Mouse (Mus musculus) liver, embryonic 15.5 days (tissue): Measurements from ENCODE around the gene Gsdma2. TPM values are rescaled to one million over a fixed set of nuclear protein-coding genes. Genes with fewer than 3 reads are reported as not detected.

ENCODE experiments used
- ATAC-seq: fragments of 200-750 bp; cut with Nextera tagmentation; 2 replicates; pipeline ENCODE4 v1.8.0; 2017; ENCODE audit warnings: moderate number of reproducible peaks, mild to moderate bottlenecking, moderate library complexity; ENCODE audit not compliant: insufficient read depth
- H3K27ac ChIP-seq: fragments of 300-500 bp; sonication (generic); replicated peaks from 2 replicates; pipeline ENCODE4 v1.5.1; 2015; ENCODE audit warnings: mild to moderate bottlenecking, inconsistent platforms
- H3K27me3 ChIP-seq: fragments of 300-500 bp; sonication (generic); 2 replicates; pipeline ENCODE4 v1.6.1; 2015; ENCODE audit warnings: mild to moderate bottlenecking, inconsistent platforms
- H3K36me3 ChIP-seq: fragments of 300-500 bp; sonication (generic); replicated peaks from 2 replicates; pipeline ENCODE4 v1.6.1; 2015; ENCODE audit warnings: moderate library complexity, mild to moderate bottlenecking, inconsistent platforms
- H3K4me1 ChIP-seq: fragments of 300-500 bp; sonication (generic); replicated peaks from 2 replicates; pipeline ENCODE4 v1.6.1; 2015; ENCODE audit warnings: inconsistent platforms
- H3K4me2 ChIP-seq: fragments of 300-500 bp; sonication (generic); 2 replicates; pipeline ENCODE4 v1.6.1; 2015; ENCODE audit warnings: moderate library complexity, mild to moderate bottlenecking, inconsistent platforms
- H3K4me3 ChIP-seq: fragments of 300-500 bp; sonication (generic); replicated peaks from 2 replicates; pipeline ENCODE4 v1.5.1; 2015; ENCODE audit warnings: mild to moderate bottlenecking, inconsistent platforms
- H3K9ac ChIP-seq: fragments of 300-500 bp; sonication (generic); 2 replicates; pipeline ENCODE4 v1.6.1; 2015; ENCODE audit warnings: moderate library complexity, mild to moderate bottlenecking, inconsistent platforms
- H3K9me3 ChIP-seq: fragments of 300-500 bp; sonication (generic); replicated peaks from 2 replicates; pipeline ENCODE4 v1.6.1; 2016; ENCODE audit warnings: inconsistent platforms
- WGBS: fragments of 180-500 bp; shearing (Covaris S2); methylation state at CpG from one replicate; pipeline ENCODE4 v1.1.7; 2015; ENCODE audit warnings: mixed read lengths; ENCODE audit not compliant: insufficient replicate concordance; 5-methylcytosine and 5-hydroxymethylcytosine counted together
- polyA plus RNA-seq: library from polyadenylated mRNA; unstranded; fragments of >200 nt; fragmentation: Nextera tagmentation; extraction: Ambion mirVana; gene quantifications from 2 replicates; pipeline ENCODE4 v1.2.1, GENCODE M21; 2015

Gene Gsdma2
- polyA plus RNA-seq, 1 experiment from 2014 or later, result not detected

DNA sequence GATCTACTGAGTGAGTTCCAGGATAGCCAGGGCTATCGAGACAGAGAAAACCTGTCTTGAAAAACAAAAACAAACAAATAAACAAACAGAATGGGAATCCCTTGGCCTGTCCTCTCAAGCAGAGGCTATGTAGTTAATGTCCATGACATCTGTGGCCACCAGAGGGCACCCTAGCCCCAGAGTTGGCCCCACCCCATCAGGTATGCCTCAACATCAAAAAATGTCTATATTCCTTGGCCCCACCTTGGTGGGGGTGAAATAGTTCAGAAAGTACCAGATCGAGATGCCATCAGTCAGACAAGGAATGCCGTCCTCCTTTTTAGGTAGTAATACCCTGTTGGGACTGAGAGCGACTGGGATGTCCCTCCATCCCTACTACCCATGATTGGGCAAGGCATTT lies 53.4 kb downstream of the Gsdma2 start:
- Histone ChIP-seq H3K9ac (no peak overlapping the region), H3K9me3 (no peaks in the 10 kb centered on the region), H3K36me3 (peaks cover 25% of the 10 kb centered on the region), H3K27me3 (no peaks in the 10 kb centered on the region; the same call in 1 of the 2 replicates), H3K4me1 (no peaks in the 10 kb centered on the region; the same call in 1 of the 2 replicates), H3K4me3 (no peak overlapping the region), H3K27ac (no peak overlapping the region), H3K4me2 (no peak overlapping the region)
- WGBS, result 28% methylated on average over 4 of the region's 4 CpGs
- no peak for ATAC-seq

DNA sequence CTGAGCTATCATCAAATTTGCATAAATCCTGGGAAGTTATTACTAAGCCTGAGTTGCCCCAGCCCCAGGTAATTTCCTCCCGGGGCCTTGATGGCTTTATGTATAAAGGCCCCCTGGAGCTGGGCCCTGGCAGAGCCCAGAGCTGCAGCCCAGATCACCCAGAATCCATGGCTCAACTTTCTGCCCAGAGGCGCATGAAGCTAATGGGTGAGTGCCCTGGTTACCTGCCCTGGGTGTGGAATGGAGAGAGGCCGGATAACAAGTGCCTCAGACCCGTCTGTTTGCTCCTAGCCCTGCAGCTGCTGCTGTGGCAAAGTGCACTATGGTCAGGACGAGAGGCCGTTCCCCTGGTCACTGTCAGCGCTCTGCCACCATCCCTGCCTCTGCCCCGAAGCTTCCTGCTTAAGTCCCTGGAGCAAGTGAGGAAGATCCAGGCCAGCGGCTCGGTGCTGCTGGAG lies 54.7 kb downstream of the Gsdma2 start, which contains the start of gene Csf3:
Gene Csf3 (plus strand): TSS at position 51 of the 458 bp plus-strand sequence.
- no peak for ATAC-seq
- no peak within 1 kb of the TSS for H3K4me2 ChIP-seq
- no peak within 1 kb of the TSS for H3K9ac ChIP-seq
- WGBS, result 59% methylated on average over 10 of the region's 10 CpGs
- H3K4me3 ChIP-seq, result no peak within 1 kb of the TSS
- H3K27me3 ChIP-seq, result no peaks in the 10 kb centered on the region; the same call in 1 of the 2 replicates
- no peaks in the 10 kb centered on the region for H3K9me3 ChIP-seq
- H3K27ac ChIP-seq, result no peak within 1 kb of the TSS
- H3K4me1 ChIP-seq, result no peaks in the 10 kb centered on the region; the same call in 1 of the 2 replicates
- peaks cover 25% of the 10 kb centered on the region for H3K36me3 ChIP-seq

DNA sequence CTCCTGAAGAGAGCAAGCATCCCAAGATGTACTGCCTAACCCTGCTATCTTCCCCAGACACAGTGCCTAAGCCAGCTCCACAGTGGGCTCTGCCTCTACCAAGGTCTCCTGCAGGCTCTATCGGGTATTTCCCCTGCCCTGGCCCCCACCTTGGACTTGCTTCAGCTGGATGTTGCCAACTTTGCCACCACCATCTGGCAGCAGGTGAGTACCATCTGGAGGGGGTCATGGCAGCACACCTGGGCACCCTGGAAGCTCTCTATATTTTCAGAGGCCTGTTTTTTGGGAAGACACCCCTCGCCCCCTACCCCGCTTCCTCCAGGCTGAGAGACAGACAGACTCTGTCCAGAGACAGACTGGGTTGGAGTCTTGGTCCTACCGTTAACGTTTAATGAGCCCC lies 55.8 kb downstream of the Gsdma2 start:
- Histone ChIP-seq H3K27me3 (no peaks in the 10 kb centered on the region; the same call in 1 of the 2 replicates), H3K27ac (no peak overlapping the region), H3K4me3 (no peak overlapping the region), H3K4me2 (no peak overlapping the region), H3K9ac (no peak overlapping the region), H3K36me3 (peaks cover 33% of the 10 kb centered on the region), H3K9me3 (no peaks in the 10 kb centered on the region), H3K4me1 (no peaks in the 10 kb centered on the region; the same call in 1 of the 2 replicates)
- 59% methylated on average over 5 of the region's 5 CpGs for WGBS
- ATAC-seq, result no peak

GRCm38 (mm10) chr11:98705021-98705420 lies 58.5 kb downstream of the Gsdma2 start:
- H3K4me2 ChIP-seq, result no peak overlapping the region
- no peaks in the 10 kb centered on the region; the same call in 1 of the 2 replicates for H3K27me3 ChIP-seq
- H3K9me3 ChIP-seq, result no peaks in the 10 kb centered on the region
- no peak overlapping the region for H3K4me3 ChIP-seq
- H3K27ac ChIP-seq, result no peak overlapping the region
- H3K4me1 ChIP-seq, result peaks cover 23% of the 10 kb centered on the region
- ATAC-seq, result no peak
- peaks cover 54% of the 10 kb centered on the region for H3K36me3 ChIP-seq
- no peak overlapping the region for H3K9ac ChIP-seq
- 82% methylated on average over 10 of the region's 10 CpGs for WGBS

Other genes starting within 250 kb of the Gsdma2 start
- 3.3 and 3.5 TPM in 2 replicates for gene Pgap3, start 246.3 kb upstream of the Gsdma2 start, polyA plus RNA-seq
- gene Erbb2, start 234.3 kb upstream of the Gsdma2 start, polyA plus RNA-seq, result 2.0 and 2.3 TPM in 2 replicates
- gene Mien1, start 207.8 kb upstream of the Gsdma2 start, polyA plus RNA-seq, result 57.2 TPM in 2 replicates
- gene Grb7, start 200.4 kb upstream of the Gsdma2 start, polyA plus RNA-seq, result 25.5 and 32.0 TPM in 2 replicates
- 0.10 and 0.13 TPM in 2 replicates for gene Ikzf3, start 100.7 kb upstream of the Gsdma2 start, polyA plus RNA-seq
- 0.62 and 0.79 TPM in 2 replicates for gene Zpbp2, start 95.7 kb upstream of the Gsdma2 start, polyA plus RNA-seq
- gene Ormdl3, start 59.4 kb upstream of the Gsdma2 start, polyA plus RNA-seq, result 40.6 and 45.4 TPM in 2 replicates
- not detected in 2 replicates for gene Lrrc3c, start 48.5 kb upstream of the Gsdma2 start, polyA plus RNA-seq
- gene Gm12355, start 21.1 kb upstream of the Gsdma2 start, polyA plus RNA-seq, result 0.38 and 0.44 TPM in 2 replicates
- not detected in 2 replicates for gene Gsdma3, start 20.4 kb upstream of the Gsdma2 start, polyA plus RNA-seq
- gene Gsdma, start 17.6 kb downstream of the Gsdma2 start, polyA plus RNA-seq, result not detected in 2 replicates
- 102 and 109 TPM in 2 replicates for gene Psmd3, start 35.8 kb downstream of the Gsdma2 start, polyA plus RNA-seq
- not detected in 2 replicates for gene Csf3, start 54.5 kb downstream of the Gsdma2 start, polyA plus RNA-seq
- gene Med24, start 82.7 kb downstream of the Gsdma2 start, polyA plus RNA-seq, result 24.2 and 27.7 TPM in 2 replicates
- 7.2 and 7.6 TPM in 2 replicates for gene Thra, start 93.9 kb downstream of the Gsdma2 start, polyA plus RNA-seq
- gene Nr1d1, start 128.6 kb downstream of the Gsdma2 start, polyA plus RNA-seq, result 0.63 and 0.85 TPM in 2 replicates
- gene Msl1, start 148.8 kb downstream of the Gsdma2 start, polyA plus RNA-seq, result 5.2 and 5.8 TPM in 2 replicates
- gene Casc3, start 158.1 kb downstream of the Gsdma2 start, polyA plus RNA-seq, result 14.4 and 16.2 TPM in 2 replicates
- gene Rapgefl1, start 190.0 kb downstream of the Gsdma2 start, polyA plus RNA-seq, result 0.24 and 0.28 TPM in 2 replicates
- gene Wipf2, start 216.9 kb downstream of the Gsdma2 start, polyA plus RNA-seq, result 1.2 and 1.3 TPM in 2 replicates